Mouse (Mus musculus) CD4-positive, CD25-positive, alpha-beta regulatory T cell, adult 4 months (primary cell): ENCODE measurements around the gene Il20ra. TPM values are rescaled to one million over a fixed set of nuclear protein-coding genes. Genes with fewer than 3 reads are reported as not detected.
"Not testable (repeated sequence)": the region's sequence is repeated elsewhere in the genome, so short reads cannot be mapped to it uniquely, and the experiment has no call there.

Experiments used
- ATAC-seq: one replicate; pipeline ENCODE4 v1.8.0; 2017
- polyA plus RNA-seq, 2 experiments: library from polyadenylated mRNA; unstranded; fragments of 100-300 nt; shearing (Covaris generic); gene quantifications; one replicate each; pipeline ENCODE4 v1.2.1; 2017

The Il20ra gene
- polyA plus RNA-seq = not detected

- ATAC-seq = peak; percentile 79
Measured at GRCm38 (mm10) chr10:19712421-19712836, at the start of gene Il20ra. Gene Il20ra, plus strand, starts transcription at chr10:19712570.

DNA sequence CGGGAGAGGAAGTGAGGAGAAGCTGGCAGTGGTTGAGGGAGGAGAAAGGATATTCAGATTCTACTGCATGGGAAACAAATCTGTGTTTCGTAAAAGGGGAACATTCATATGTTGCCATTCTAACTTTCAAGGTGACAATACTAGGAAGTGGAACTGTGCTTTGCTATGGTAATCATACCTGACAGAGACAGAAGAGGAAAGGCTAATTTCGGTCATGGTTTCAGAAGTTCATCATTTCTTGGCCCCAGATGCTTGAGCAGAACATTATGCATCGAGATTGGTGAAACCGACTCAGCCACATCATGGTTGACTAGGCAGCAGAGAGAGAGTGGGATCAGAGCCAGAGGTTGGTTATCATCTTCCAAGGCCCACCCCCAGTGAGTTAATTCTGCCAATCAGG lies 43.4 kb upstream of the Il20ra start:
- peak; percentile 43 for ATAC-seq

DNA sequence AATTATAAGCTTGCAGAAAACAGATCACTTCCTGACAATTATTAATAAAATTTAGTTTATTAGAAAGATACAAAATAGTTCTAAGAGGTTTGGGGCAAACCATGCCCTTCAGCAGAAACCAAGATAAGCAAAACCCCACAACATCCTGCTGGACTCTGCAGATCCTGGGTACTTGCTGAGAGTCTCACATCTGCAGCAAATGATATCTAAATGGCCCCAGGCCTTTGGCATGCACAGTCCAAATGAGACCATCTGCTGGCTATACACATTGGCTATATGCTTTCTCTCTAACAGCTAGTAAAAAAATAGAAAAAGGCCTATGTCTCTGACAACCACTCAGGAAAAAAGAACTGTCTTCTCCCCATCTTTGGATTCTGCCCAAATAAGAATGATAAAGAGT lies 40.4 kb upstream of the Il20ra start:
- no peak for ATAC-seq

GRCm38 (mm10) chr10:19673146-19673545 lies 39.2 kb upstream of the Il20ra start:
- ATAC-seq = no peak

DNA sequence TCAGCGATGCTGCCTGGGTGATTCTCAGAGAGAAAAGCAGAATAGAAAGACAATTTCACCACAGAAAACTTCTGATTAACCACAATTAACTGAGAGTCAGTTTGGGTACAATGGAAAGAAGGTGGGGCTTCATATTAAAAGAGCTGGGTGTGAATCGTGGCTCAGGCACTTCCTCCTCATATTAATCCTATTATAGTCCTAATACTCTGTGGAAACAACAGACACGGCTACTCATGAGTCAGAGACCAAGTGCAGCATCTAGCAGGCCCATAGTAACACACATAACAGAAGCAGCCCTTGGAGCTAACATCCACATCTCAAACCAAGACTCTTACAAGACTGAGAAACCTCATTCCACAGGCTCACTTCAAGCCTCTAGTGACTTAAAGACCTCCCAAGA lies 24.7 kb upstream of the Il20ra start:
- ATAC-seq = peak; percentile 8

DNA sequence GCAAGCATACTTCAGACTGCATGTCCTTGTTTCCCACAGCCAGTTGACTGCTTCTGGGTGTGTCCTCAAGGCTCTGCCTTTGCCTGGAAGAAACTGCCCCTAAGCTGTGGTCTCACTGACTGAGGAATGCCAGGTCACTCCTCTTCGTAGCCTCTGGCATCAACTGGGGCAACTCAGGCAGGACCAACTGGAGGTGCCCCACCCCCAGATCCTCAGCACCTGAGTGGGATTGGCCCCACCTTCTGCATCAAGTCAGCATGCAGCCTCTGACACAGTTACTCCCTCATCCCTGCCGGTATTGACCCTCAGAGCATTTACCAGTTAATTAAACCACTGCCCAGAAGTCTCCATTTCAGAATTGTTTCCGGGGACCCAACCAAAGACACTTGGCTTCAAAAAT lies 21.1 kb upstream of the Il20ra start:
- no peak for ATAC-seq

GRCm38 (mm10) chr10:19691771-19692170 lies 20.6 kb upstream of the Il20ra start:
- ATAC-seq = peak; percentile 83

- peak; percentile 21 for ATAC-seq
Measured at GRCm38 (mm10) chr10:19692332-19692731, 20.0 kb upstream of the Il20ra start.

DNA sequence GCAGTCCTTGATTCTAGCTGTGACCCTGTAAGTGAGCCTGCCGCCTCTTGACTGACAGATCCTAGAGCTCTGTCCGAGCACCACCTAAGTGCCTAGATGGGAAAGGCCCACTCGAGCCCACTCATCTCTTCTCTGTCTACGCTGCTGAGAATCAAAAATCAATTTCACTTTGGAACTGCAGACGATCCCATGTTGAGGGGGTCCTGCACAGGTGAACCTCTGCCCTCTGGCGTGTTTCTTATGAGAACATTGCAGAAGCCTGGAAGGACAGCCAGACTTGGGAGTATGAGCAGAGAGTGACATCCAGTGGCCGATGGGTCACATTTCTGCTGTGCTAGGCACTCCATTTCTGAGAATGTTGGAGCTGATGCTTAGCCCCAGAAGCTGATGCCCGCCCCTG lies 19.4 kb upstream of the Il20ra start:
- ATAC-seq = peak; percentile 76

DNA sequence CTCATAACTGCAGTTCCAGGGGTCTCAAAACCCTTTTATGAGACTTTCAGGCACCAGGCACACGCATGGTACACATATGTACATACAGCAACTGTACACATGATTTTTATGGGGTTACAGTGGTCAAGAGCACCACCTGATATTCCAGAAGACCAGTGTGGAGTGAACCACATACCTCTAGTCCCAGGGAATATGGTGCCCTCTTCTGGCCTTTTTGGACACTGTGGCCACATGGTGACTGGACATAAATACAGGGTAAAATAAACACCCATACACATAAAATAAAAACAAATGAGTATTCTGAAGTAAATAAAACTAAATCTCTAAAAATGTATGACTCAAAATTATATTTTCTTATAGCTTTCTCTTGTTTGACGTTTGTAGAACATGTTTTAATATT lies 18.7 kb upstream of the Il20ra start:
- no peak for ATAC-seq

DNA sequence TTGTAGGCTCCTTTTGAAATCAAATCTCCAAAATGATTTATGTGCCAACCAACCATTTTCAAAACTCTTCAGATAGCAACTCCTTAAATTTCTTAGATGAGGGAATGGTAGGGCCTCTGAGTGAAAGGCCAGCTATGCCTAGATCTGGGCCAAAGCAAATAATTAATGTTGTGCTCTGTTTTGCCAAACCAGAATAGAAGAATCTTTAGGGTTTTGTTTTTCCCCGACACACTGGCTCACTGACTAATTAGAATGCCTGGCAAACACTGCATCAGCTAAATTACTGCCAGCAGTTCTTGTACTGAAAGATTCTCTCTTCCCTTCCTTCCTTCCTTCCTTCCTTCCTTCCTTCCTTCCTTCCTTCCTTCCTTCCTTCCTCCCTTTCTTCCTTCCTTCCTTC lies 13.0 kb upstream of the Il20ra start:
- no peak for ATAC-seq

GRCm38 (mm10) chr10:19704445-19704844 lies 7.9 kb upstream of the Il20ra start:
- ATAC-seq = no peak

GRCm38 (mm10) chr10:19707768-19708167 lies 4.6 kb upstream of the Il20ra start:
- ATAC-seq = no peak

DNA sequence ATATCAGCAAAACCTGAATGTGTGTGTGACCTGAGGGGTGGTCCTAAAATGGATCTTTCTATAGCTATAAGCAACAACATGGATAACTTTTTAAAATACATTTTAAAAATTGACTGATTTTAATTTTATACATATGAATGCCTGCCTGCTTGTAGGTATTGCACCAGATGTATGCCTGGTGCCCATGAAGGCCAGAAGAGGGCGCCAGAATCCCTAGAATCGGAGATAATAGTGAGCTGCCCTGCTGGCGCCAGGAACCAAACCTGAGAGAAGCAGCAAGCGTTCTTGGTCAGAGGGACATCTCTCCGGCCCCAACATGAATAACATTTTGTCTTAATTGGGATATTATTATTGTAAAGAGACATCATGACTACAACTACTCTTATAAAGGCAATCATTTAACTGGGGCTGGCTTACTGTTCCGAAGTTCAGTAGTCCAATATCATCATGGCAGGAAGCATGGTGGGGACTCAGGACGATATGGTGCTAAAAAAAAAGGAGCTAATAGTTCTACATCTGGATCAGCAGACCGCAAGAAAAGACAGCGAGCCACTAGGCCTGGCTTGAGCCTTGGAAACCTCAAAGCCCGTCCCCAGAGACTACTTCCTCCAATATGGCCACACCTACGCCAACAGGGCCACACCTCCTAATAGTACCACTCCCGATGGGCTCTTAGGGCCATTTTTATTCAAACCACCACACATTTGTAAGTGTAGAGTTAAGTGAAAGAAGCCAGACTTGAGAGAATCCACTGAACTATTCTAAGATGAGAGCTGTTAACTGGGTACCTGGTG lies 3.9 kb upstream of the Il20ra start:
- no peak for ATAC-seq

DNA sequence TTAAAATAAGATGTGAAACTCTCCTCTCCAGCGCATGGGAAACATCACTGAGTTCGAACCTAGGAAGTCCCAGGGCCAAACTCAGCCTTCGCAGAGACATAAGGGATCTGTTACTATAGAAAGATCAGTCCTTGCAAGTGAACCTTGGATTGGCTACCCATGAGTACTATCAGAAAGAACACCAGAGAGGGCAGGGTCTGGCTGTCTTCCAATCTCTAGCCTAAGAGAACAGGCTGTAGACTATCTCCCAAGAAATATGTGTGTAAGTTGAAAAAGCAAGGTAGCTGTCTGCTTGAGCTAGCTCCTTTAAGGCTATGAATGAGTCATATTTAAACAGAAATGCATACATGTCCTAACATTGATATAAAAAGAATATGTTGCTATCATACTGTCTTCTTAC lies 1.4 kb upstream of the Il20ra start:
- ATAC-seq = no peak

DNA sequence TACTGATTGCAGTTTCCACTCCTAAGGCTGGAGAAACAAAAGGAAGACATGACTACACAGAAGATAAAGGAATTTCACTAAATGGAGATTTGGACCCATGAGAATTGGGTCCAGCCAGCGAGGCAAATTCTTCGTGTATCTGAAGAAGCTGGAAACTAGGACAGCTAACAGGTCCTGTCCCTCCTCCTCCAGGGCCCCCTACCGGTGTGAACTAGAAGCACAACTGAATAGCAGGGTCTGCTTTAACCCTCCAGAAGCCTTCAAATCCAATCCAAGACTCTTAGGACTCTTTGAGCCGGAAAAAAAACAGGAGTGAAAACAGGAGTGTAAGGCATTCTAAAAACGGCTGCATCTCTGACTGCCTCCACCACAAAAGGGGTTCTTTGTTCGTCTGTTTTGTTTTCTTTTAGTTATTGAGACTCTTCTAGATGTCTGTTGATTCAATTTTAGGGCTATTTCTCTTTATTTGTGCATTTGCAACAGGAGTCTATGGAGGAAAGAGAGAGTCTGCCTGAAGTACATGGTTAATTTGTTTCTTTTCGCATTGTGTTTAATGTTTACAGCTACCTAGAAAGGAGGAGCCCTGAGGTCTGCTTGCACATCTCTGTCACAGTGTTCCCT lies 709 bp upstream of the Il20ra start:
- no peak for ATAC-seq

DNA sequence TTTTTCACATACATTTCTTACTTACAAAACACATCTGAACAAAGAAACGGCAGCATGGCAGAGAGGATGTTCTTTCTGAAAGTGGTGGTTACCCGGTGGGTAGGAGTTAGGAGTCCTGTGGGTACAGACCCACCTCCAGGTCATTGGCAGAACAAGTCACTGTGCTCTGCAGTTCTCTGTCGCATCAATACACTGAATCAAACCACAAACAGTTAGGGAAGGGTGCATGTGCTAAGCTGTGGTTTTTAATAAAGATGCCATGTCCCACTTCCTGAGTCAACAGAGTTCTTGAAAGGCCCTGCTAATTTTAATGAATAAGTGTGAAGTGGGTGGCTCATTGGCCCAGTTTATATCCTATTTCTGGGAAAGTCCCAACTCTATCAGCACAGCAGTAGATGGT lies 6.3 kb downstream of the Il20ra start:
- ATAC-seq = peak; percentile 85

GRCm38 (mm10) chr10:19722320-19722719 lies 9.9 kb downstream of the Il20ra start:
- ATAC-seq = no peak

- ATAC-seq = no peak
Measured at GRCm38 (mm10) chr10:19724158-19724832, 11.9 kb downstream of the Il20ra start.

DNA sequence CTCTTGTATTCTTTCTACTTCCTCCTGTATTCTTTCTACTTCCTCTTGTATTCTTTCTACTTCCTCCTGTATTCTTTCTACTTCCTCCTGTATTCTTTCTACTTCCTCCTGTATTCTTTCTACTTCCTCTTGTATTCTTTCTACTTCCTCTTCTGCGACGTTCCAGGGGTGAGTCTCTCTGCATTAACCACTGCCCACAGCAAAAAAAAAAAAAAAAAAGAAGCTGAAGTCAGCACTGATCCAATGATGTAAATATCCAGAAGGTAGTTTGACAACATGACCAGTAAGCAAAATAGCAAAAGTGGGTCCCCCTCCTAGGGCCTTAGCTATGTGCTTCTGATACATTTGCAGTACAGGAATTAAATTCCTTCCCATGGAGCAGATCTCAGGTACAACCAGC lies 26.1 kb downstream of the Il20ra start:
- ATAC-seq = not testable (repeated sequence)

- no peak for ATAC-seq
Measured at GRCm38 (mm10) chr10:19745662-19746061, 33.3 kb downstream of the Il20ra start.

DNA sequence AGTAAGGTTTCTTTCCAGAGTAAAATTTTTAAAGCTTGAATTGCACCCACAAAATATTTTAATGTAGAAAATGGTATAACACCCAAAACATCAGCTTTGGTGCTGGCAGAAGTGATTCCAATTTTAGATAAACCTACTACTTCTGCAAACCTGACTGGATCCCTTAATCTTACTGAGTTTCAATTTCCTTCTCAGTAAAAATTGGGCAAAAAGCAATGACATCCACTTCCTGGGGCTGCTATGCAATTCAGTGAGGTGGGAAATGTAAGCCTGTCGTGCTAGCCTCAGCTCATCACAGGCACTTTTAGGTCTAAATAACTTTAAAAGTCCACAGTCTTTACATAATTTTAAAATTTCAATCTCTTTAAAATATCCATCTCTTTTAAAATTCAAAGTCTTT lies 33.8 kb downstream of the Il20ra start:
- no peak for ATAC-seq

- peak; percentile 34 for ATAC-seq
Measured at GRCm38 (mm10) chr10:19747661-19748060, 35.3 kb downstream of the Il20ra start.

GRCm38 (mm10) chr10:19765459-19765858 lies 53.1 kb downstream of the Il20ra start:
- no peak for ATAC-seq
